Mouse (Mus musculus) liver, embryonic 14.5 days (tissue): ENCODE results near the gene Timm8a1.

Experiments
- CTCF ChIP-seq: IDR thresholded peaks from 2 replicates; pipeline ENCODE4 v1.5.1; 2016; ENCODE audit warnings: antibody characterized with exemption, low read depth, control low read depth
- EP300 ChIP-seq: IDR thresholded peaks from 2 replicates; pipeline ENCODE4 v1.6.1; 2016; ENCODE audit warnings: antibody characterized with exemption, low read depth

DNA sequence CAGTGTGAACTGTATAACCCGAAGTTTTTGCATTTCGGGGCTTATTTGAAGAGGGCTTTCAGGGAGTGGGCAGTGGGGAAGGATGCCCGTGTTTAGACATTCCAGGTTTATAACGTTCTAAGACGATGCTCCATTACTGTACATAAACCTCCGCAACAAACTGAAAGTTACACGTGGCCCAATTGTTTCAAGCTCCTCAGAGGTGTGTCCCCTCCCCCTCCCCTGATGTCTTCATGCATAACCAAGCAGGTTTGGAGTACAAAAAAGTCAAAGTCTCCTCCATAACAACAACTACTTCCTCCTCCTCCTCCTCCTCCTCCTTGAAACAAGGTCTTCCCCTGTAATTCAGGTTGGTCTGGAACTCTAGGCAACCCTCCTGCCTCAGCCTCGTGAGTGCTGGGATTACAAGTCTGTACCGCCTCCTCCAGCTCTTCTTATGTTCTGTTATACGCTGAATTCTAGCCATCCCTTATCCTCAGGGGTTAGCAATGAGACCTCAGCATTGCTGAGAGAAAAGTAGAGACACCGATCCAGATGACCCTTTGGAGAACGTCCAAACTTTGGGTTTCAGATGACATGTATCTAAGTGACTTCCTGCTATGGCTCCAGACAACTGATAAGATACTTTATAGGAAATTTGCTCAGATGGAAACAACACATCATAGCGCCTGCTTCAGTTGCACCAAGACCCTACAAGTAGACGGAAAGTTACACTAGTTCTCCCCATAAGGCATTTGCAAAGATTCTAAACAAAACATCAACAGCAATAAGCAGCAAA is 39.1 kb upstream of the Timm8a1 start:
- TF ChIP-seq CTCF: no peak
- TF ChIP-seq EP300: no peak
